Mouse (Mus musculus) cortical plate, adult 2 months (tissue): ENCODE results near the gene Arrb2.

Experiments used
- CTCF ChIP-seq: fragments of 200-500 bp; IDR thresholded peaks from 2 replicates; pipeline ENCODE4 v1.5.1; 2011; ENCODE audit warnings: mild to moderate bottlenecking, control low read depth, low read length; ENCODE audit not compliant: insufficient read depth; ENCODE audit errors: extremely low read depth
- POLR2A ChIP-seq: fragments of 200-500 bp; IDR thresholded peaks from 2 replicates; pipeline ENCODE4 v1.6.1; 2011; ENCODE audit warnings: mild to moderate bottlenecking, low read length, control low read depth; ENCODE audit not compliant: insufficient read depth; ENCODE audit errors: extremely low read depth

GRCm38 (mm10) chr11:70433569-70433943, 1.1 kb downstream of the Arrb2 start:
- TF ChIP-seq CTCF = no peak
- no peak for TF ChIP-seq POLR2A
